Mouse (Mus musculus): ENCODE data around the gene Jam2.

- TF ChIP-seq POLR2A (IDR thresholded peaks at IDR 0.05; ENCODE audit: insufficient read length, low read depth), result no peak
- TF ChIP-seq TCF12 (IDR thresholded peaks at IDR 0.05; ENCODE audit: insufficient read depth, poor library complexity, severe bottlenecking), result no peak
- TF ChIP-seq E2F4 (IDR thresholded peaks at IDR 0.05; ENCODE audit: insufficient read depth), result no peak
- no peak for TF ChIP-seq USF1 (IDR thresholded peaks at IDR 0.05; ENCODE audit: low read depth)
- TF ChIP-seq MAX (IDR thresholded peaks at IDR 0.05; ENCODE audit: low read depth), result no peak
- no peak for TF ChIP-seq MYOD1 (IDR thresholded peaks at IDR 0.05; ENCODE audit: control insufficient read depth in 1 of 3, insufficient read length in 2 of 3, low read depth in 2 of 3)
- TF ChIP-seq SRF (IDR thresholded peaks at IDR 0.05; ENCODE audit: control insufficient read depth, insufficient read length, low read depth), result no peak
- no peak for TF ChIP-seq MYOG (IDR thresholded peaks at IDR 0.05; ENCODE audit: control insufficient read depth in 1 of 3, insufficient read depth in 1 of 3, insufficient read length in 2 of 3, low read depth in 2 of 3)
- TF ChIP-seq POLR2AphosphoS2 (IDR thresholded peaks at IDR 0.05; ENCODE audit: insufficient read length, low read depth), result no peak
- no peak for TF ChIP-seq REST (IDR thresholded peaks at IDR 0.05; ENCODE audit: insufficient read depth, insufficient read length)
Measured at GRCm38 (mm10) chr16:84769619-84770464, 4.1 kb upstream of the Jam2 start.
